Mouse (Mus musculus) layer of hippocampus, adult 18-20 months (tissue): ENCODE data around the gene Lmf1. TPM values are rescaled to one million over a fixed set of nuclear protein-coding genes. Genes with fewer than 3 reads are reported as not detected.

ENCODE experiments used
- DNase-seq, 2 experiments: peaks; one replicate each; pipeline ENCODE4 v3.0.0; 2022; ENCODE audit warnings: low spot score in 2 of 2
- total RNA-seq, 2 experiments: library from RNA; stranded (reverse); gene quantifications; 2 replicates each; pipeline ENCODE4 v1.2.3; 2021

Gene Lmf1
- total RNA-seq, 2 experiments from 2014 or later = 24.9 to 25.6 TPM

GRCm38 (mm10) chr17:25597537-25597936 is 18.7 kb downstream of the Lmf1 start:
- DNase-seq = no peak

DNA sequence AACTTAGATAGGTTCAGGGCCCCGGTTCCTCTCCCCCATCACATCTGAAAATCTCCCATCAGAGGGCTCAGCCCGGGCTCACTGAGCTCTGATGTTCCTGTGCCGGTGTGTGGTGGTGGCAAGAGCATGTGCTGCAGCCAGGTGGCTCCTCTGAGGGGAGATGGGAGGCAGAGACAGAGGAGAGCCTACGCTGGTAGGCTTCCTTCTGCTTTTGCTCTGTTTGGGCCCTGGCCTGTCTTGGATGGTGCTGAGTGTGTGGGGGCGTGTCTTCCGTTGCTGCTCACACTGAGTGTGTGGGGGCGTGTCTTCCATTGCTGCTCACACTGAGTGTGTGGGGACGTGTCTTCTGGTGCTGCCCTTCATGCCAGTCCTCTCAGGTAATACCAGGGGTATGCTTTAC is 23.5 kb downstream of the Lmf1 start:
- no peak for DNase-seq

DNA sequence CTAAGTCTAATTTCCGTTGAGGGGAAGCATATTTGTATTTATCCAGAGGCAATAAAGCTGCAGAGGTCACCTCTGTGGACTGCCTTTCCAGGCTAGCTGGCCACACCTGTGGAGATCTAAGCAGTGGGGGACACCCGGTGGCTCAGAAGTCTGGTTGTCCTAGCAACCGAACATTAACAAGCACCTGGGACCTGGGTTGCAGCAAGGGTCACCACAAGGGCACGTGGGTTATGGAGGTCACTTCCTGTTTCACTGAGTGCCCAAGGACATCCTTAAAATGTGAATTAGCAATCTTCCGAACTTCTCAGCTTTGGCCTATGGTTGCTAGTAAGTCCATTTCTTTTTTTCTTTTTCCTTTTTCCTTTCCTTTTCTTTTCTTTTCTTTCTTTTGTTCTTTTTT is 25.3 kb downstream of the Lmf1 start:
- DNase-seq = no peak

- peak in 1 of 2 experiments; percentile 37 for DNase-seq
Measured at GRCm38 (mm10) chr17:25608137-25608785, 29.4 kb downstream of the Lmf1 start.

DNA sequence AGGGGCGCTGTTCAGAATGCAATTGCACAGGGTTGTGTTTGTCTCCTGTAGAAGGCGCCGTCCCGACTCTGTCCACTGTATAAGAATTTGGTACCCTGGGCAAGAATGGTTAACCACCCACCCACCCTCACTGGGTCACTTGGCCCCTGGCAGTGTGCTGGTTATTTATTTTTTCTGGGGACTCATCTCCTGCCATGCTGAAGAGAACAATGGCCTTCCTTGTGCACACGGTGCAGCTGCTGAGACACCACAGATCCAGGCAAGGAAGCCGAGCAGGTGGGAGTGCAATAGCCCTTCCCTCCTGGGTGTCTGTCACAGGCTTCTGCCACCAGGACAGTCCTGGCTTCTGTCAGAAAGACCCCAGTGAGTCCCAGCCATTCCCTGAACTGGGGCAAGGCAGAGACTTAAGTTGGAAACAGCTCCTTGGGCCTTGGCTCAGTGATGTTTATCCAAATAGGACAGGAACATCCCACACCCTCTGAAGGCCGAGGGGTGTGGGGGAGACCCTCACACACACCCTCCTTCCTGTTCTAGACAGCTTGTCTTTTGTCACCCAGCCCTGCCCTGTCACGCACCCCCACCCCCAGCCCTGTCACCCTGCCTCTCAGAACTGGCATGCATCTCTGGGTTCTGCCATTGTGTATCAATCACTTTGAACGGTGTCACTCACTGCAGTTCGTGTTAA is 30.1 kb downstream of the Lmf1 start:
- DNase-seq = no peak

GRCm38 (mm10) chr17:25609506-25609828 is 30.6 kb downstream of the Lmf1 start:
- no peak for DNase-seq

- peak in 1 of 2 experiments; percentile 63 for DNase-seq
Measured at GRCm38 (mm10) chr17:25610151-25610550, 31.3 kb downstream of the Lmf1 start.

- DNase-seq = no peak
Measured at GRCm38 (mm10) chr17:25612537-25612936, 33.7 kb downstream of the Lmf1 start.

GRCm38 (mm10) chr17:25613323-25613722 is 34.4 kb downstream of the Lmf1 start:
- DNase-seq = no peak

GRCm38 (mm10) chr17:25614723-25615510 is 36.0 kb downstream of the Lmf1 start:
- no peak for DNase-seq

DNA sequence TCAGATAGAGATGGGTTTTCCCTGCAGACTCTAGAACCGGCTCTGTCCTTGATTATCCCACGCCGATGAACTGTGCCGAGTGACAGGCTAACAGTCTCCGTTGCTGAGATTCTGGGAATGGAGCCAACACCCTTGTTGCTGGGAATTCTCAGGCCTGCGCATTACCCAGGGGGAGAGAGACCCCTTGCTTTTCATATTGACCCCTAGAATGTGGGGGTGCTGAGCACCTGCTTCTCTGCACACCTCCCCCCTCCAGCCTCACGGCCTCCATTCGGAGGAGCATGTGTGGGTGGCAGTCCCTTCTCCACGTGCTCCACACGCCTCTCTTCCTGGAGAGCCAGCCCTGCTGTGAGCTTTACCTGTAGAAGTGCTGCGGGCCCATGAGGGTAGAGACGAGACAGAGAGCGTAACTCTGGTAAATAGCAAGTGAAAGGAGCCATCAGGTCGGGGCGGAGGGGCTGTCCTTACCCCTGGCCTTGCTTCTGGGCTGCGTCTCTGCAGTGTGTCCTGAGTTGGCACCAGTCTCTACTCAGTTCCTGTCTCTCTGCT is 39.7 kb downstream of the Lmf1 start:
- DNase-seq = peak; percentile 64 to 81

DNA sequence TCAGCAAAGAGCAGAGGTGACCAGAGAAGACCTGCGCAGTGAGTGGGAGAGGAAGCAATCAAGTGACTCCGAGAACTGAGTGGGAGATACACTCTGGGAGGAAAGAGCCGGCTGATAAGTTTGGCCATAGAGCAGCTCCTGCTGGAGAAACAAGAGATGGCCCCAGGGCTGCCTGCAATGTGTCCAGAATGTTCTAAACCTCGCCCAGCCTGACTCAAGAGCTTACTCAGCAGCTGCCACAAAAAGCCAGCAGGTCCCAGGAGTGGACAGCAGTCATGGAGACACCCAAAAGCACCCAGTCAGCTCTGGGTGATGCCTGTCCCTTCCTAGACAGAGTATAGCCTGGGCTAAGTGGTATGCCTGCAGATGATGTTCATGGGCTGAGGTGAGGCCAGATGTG is 44.6 kb downstream of the Lmf1 start:
- no peak for DNase-seq

DNA sequence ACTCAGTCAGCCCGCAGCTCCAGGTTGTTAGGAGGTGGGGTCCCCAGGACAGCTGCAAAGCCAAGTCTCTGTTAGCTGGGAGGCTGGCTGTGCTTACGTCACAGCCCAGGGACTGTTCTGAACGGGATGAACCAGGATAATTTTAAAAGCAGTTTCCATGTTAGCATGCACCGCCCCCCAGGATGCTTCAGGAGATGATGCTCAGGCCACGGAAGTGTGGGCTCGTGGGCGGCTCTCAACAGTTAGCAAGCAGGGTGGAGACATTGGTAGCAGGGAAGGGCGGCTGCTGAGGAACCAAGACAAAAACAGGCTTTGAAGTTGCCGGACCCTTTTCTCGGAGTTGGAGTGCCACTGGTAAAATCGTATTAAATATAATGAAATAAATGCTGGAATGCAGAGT is 45.0 kb downstream of the Lmf1 start:
- DNase-seq = peak; percentile 52 to 82

DNA sequence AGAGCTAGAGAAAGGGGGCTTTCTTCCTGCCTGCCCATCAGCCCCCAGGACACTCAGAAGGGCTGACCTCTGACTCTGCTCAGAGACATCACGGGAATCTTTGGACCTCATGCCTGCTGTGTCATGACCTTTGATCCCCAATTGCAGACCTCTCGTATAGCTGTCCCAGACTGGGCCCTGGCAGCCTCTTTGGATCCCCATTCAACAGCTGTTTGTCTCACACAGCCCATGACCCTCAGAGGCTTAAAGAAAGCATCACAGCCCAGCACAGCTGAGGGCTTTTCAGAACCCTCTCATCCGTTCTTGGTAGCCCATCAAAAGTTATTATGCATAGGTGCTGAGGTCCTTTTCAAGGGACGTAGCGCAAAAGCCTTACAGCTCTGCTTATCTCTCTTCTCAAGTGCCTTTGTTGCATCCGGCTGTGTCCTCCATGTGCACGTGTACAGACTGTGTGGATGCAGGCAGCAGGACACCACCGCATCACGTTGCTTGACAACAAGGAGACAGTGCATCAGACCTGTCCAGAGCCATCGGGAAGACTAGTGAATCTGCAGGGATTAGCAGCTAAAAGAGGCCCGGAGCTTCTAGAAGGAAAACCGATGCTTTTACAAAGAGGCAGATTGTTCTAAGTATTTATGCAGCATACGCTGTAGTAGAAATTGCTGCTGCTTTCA is 45.7 kb downstream of the Lmf1 start:
- DNase-seq = peak in 1 of 2 experiments; percentile 54

DNA sequence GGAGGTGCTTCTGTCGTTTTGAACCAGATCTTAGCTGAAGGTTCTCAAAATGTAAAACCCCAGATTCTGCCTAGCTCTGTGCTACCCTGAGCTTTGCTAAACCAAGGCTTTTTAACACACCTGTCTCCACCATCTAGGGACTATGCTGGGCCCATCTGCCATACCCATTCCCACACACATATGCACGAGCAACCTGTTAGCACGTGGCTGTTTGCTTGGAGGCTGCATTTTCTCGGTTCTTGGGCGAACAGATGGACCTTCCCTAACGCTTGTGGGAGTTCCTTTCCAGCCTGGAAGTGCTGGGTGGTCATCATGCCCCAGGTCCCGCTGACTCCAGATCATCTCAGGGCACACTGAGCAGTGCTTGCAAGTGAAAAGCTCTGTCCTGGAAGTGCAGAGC is 46.4 kb downstream of the Lmf1 start:
- DNase-seq = peak in 1 of 2 experiments; percentile 73

- no peak for DNase-seq
Measured at GRCm38 (mm10) chr17:25626196-25627043, 47.5 kb downstream of the Lmf1 start.

GRCm38 (mm10) chr17:25630313-25630712 is 51.4 kb downstream of the Lmf1 start:
- DNase-seq = no peak

GRCm38 (mm10) chr17:25634070-25634469 is 55.2 kb downstream of the Lmf1 start:
- no peak for DNase-seq

DNA sequence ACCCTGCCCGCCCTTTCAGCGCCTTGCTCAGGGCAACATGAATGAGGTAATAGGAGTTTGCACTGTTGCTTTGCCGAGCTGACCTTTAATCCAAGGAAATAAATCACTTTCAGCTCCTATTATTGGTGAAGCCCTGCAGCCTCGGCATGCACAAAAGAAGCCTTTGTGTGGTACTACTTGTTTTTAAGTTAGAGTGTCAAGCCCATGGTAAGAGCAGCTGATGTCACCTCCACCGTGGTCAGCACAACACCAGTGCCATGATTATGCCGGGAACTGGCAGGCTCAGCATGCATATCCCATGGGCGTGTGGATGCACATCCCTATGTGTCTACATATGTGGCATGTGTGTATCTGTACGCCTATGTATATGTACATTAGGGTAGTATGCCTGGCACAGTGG is 56.5 kb downstream of the Lmf1 start:
- DNase-seq = no peak

- peak in 1 of 2 experiments; percentile 58 for DNase-seq
Measured at GRCm38 (mm10) chr17:25635806-25636205, 56.9 kb downstream of the Lmf1 start.
